Mouse (Mus musculus) testis, adult 2 months (tissue): ENCODE data around the gene Tex2.

Experiments used
- CTCF ChIP-seq: fragments of 200-500 bp; IDR thresholded peaks from 2 replicates; pipeline ENCODE4 v1.5.1; 2012; ENCODE audit warnings: low read depth, mild to moderate bottlenecking, inconsistent platforms, low read length, moderate library complexity; ENCODE audit not compliant: control insufficient read depth, insufficient read depth, insufficient replicate concordance
- POLR2A ChIP-seq: fragments of 200-500 bp; IDR thresholded peaks from 2 replicates; pipeline ENCODE4 v1.6.1; 2012; ENCODE audit warnings: low read depth, mild to moderate bottlenecking, inconsistent platforms, low read length, moderate library complexity; ENCODE audit not compliant: control insufficient read depth

DNA sequence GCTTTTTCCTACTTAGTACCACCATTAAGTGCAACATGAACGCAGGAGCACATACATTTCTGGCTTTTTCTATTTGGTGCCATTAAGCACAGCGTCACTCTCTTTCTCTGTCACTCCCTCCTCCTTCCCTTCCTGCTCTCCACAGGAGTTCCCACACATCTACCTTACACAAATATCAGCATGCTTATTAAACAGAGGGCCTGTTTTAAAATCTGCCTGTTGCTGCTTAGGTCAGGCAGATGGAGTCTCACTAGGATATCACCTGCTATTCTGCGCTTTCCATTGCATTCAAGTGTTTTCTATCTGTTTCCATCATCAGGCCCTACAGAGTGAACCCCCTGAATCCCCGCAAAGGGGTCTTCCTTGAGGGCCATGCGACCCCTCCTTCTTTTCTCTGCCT is 13.1 kb downstream of the Tex2 start:
- TF ChIP-seq POLR2A (no peak), CTCF (no peak)
